Mouse (Mus musculus) urinary bladder, postnatal 4 days (tissue): ENCODE measurements around the gene Mrpl47.
"Not testable (repeated sequence)": the region's sequence is repeated elsewhere in the genome, so short reads cannot be mapped to it uniquely, and the experiment has no call there.

Experiments used
- DNase-seq, 2 experiments: peaks; one replicate each; pipeline ENCODE4 v3.0.0; 2021 to 2022; ENCODE audit warnings: low spot score in 2 of 2

The Mrpl47 gene

DNA sequence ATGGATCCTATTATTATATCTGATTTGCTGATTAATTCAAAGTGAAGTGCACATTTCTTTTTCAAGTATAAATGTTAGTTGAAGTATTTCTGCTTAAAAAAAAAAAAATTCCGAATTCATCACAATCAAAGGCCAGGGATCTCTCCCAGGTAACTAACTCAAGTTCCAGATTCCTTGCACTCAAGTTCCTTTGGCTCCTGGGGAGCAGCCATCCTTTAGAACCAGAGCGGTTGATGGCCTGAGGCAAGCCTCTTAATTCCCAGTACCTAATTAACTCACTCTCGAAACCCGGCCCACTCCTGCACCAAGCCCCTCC, 29.4 kb downstream of the Mrpl47 start:
- DNase-seq, result no peak

DNA sequence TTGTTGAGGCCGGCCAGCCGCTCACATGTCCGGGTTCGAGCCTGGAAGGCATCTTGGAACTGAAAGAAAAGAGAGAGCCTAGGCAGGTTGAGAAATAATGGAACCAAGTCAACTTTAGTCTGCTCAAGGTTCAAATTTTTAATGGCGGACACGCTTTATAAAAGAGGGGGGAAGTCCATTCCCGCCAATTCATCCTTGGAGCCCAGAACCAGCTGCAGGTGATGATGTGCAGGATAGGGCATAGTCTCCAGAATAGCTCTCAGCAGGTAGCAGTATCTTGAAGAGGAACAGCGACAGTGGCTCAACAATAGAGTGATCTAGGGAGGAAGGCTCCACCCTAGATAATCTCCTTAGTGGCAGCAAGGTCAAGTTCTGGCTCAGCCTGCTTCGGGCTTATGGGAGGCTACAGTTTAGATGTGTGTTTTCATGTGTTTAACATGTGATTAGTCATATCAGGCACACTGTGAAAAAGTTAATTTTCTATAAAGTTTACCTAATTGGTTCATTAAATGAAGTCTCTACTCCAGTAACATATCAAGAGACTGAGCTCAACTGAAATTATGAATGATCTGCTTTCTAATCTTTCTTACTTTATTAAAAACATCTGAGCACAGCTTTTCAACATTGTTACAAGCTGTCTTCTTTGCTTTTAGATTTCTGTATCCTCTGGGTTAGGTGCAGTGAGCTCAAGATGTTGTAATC, 31.6 kb downstream of the Mrpl47 start, which contains the start of gene Actl6a:
TSS of gene Actl6a (plus strand) at position 652 of the 702 bp plus-strand sequence.
- not testable (repeated sequence) for DNase-seq

DNA sequence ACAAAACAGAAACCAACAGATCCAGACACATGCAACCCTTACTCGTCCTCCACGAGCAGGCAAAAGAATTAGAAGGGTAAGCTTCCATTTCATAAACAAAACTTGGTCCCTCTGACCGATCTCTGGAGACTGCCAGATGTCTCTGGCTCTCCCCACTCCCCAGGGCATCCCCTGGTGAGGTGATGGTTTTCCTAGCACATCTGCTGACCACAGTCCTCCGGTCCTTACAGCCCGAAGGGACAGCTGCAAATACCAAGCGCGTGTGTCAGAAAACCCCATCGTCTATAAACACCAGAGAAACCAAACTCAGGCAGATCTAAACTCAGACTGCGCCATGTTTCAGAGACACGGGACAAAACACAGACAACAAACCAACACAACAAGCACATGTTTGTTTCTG, 32.8 kb downstream of the Mrpl47 start:
- DNase-seq, result not testable (repeated sequence)

DNA sequence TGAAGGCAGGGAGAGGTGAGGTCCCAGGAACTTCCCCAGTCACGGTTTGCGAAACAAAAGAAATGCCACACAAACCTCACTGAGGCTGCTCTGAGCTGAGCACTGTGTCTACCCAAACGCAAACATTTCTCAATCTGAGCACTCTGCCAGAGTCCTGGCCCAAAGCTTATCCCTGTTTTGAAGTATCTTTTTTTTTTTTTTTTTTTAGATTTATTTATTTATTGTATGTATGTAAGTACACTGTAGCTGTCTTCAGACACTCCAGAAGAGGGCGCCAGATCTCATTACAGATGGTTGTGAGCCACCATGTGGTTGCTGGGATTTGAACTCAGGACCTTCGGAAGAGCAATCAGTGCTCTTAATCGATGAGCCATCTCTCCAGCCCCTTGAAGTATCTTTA, 33.4 kb downstream of the Mrpl47 start:
- not testable (repeated sequence) for DNase-seq

DNA sequence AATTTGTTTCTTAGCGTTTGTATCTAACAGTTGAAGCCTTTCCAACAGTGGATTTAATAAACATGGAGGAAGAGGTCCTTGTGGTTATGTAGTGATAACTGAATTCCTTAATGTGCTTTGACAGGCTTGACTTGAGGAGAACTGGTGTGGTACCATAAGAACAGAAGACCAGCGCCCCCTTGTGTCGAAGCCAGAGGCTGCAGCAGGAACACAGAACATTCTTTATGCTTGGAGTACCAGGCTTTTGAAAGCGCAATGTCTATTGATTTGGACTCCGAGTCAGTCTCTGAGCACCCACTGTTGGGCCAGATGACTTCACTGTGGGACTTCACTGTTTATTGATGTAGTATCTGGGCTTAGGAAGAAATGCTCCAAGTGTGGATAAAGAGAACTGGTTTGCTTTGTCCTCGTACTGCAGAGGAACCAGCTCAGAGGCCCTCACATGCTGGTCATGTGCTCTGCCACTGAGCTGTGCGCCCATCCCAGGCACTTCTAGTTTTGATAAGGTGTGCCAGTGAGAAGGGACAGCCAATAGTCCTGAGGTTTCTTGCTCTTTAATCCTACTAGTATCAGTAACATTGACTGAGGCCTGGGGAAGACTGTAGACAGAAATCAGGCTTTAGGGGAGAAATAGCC, 39.1 kb downstream of the Mrpl47 start:
- peak; percentile 66 to 90 for DNase-seq

DNA sequence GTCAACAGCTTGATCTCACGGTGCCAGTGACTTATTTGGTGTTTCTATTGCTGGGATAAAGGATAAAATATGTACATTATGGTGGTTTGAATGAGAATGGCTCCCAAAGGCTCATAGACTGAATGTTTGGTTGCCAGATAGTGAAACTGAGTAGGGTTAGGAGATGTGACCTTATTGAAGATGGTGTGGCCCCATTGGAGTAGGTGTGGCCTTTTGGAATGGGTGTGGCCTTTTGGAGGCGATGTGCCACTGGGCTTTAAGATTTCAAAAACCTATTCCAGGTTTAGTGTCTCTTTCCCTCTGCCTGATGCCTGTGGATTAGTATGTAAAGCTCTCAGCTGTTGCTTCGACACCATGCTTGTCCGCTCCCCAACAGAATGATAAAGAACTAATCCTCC, 41.8 kb downstream of the Mrpl47 start:
- DNase-seq, result no peak

GRCm38 (mm10) chr3:32694737-32695582, 42.4 kb downstream of the Mrpl47 start:
- no peak for DNase-seq

GRCm38 (mm10) chr3:32694211-32694610, 43.2 kb downstream of the Mrpl47 start:
- DNase-seq, result no peak

DNA sequence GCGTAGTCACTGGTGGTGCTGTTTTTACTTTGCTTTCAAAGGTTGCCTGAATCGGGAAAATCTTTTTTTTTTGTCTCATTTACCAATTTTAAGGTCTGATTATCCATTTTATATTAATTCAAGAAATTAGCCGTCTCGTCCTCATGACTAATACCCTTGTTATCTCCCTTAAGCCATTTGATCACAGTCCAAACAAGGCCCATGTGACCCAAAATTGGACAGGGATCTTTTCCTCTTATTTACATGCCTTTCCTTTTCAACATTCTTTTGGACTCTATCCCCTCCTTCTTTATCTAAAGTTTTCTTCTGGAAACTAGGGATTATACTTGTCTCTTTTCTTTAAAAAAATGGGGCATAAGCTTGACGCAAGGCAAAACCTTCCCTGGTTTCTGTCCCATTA, 45.6 kb downstream of the Mrpl47 start:
- DNase-seq, result no peak

GRCm38 (mm10) chr3:32690901-32691300, 46.5 kb downstream of the Mrpl47 start:
- no peak for DNase-seq

DNA sequence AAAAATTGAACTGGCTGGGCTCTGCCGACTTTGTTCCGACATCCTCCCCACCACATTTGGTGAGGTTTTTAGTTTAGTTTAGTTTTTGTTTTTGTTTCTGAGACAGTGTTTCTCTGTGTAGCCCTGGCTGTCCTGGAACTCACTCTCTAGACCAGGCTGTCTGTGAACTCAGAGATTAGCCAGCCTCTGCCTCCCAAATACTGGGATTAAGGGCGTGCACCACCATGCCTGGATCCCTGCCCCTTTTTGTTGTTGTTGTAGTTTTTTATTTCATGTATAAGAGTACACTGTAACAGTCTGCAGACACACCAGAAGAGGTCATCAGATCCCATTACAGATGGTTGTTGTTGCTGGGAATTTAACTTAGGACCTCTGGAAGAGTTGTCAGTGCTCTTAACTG, 47.4 kb downstream of the Mrpl47 start:
- no peak for DNase-seq

DNA sequence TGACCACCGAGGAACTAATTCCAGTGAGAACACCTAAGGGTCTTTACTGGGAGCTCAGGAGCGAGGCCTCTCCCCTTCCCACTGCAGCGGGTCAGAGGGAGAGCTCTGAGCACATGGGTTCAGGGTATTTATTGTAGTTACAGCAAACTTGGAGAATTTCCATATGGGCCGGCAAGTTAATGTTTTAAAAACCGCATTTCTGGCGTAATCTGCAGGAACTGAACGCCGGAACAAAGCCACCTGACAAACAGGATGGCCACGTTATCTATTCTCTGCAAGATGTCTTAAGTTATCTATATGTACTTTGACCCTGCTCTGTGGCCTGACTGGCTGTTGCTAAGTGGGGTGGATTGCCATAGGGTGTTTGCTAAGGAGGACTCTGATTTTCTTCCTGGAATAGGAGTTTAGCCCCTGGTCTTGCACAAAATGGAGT, 47.8 kb downstream of the Mrpl47 start:
- no peak for DNase-seq

GRCm38 (mm10) chr3:32687156-32687555, 50.2 kb downstream of the Mrpl47 start:
- DNase-seq, result no peak

DNA sequence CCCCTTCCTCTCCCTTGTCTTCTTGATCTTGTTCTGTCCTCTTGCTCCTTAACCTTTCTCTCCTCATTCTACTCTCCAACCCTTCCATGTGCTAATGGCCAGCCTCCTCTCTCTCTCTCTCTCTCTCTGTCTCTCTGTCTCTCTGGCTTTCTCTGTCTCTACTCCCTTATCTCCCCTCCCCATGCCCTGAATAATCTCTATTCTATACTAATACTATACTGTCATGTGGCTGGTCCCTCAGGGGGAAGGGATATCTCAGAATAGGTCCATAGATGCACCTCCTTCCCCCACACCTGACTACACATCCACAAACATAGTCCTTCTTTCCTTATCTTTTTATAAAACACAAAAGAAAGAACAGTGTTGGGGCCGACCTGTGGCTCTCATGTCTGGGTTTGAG, 50.9 kb downstream of the Mrpl47 start:
- no peak for DNase-seq

GRCm38 (mm10) chr3:32684631-32685030, 52.8 kb downstream of the Mrpl47 start:
- no peak for DNase-seq

DNA sequence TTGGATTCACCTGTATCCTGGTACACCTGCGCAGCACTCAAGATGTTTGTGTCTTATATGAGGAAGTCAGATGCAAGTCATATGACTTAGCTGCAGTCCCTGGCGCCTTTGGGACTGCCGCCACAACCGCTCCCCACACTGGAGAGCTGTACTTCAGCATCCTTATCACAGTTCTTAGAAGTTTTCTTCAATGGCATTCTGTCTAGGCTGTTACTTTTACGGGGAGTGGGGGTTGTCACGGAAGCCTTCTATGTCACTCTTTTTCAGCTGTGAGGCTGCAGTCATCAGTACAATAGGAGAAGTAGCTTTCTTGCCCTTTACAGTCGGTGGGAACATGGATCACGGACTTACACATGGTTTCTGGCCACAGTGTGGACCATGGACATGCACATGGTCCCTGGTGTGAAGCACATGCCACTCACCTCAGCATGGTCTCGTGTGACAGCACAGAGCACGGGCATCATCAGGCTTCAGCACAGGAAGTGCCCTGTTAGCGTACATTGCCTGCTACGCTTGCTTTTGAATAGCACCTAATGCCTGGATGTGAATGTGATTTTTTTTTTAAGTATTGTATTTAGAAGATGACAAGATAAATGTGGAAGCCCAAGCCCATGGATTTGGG, 54.4 kb downstream of the Mrpl47 start:
- DNase-seq, result no peak

DNA sequence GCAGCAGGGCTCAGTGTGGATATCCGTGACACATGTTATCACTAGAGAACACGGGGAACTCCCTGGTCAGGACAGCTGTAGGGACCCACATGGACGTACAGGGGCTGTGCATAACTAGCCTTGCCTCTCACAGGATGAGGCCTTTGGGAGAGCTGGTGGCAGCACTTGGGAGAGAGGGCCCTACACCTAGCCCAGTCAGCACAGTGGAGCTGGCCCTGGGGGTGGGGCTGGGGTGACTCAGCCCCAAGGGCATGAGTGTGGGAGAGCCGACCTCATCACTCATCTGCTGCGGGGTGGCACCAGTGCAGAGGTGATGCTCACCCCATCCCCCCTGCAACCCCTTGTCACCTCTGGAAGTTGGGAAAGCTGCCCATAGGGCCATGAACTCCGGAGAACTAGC, 61.0 kb downstream of the Mrpl47 start:
- DNase-seq, result no peak
